Mouse (Mus musculus) heart, adult 10 weeks (tissue): ENCODE data around the gene Napb. TPM values are rescaled to one million over a fixed set of nuclear protein-coding genes. Genes with fewer than 3 reads are reported as not detected.

Source experiments
- polyA plus RNA-seq: library from polyadenylated mRNA; stranded (reverse); fragments of 350-450 nt; fragmentation: Illumina TruSeq; extraction: RNeasy Lipid Tissue Mini Kit (QIAGEN cat#74804); gene quantifications from one replicate; pipeline ENCODE4 v1.2.3, GENCODE M21; 2014; ENCODE audit warnings: low read depth, low replicate concordance

The Napb gene
- polyA plus RNA-seq, result 1.4 TPM

GRCm38 (mm10) chr2:148732327-148733000 lies at the start of gene Napb:
TSS of gene Napb (minus strand) at chr2:148732467.

GRCm38 (mm10) chr2:148781709-148782108 lies 49.4 kb upstream of the Napb start, which contains the start of gene 8030411F24Rik:
TSS of gene 8030411F24Rik (plus strand) at chr2:148782009.

GRCm38 (mm10) chr2:148771397-148771796 lies 39.1 kb upstream of the Napb start, which contains the start of gene Cst11:
TSS of gene Cst11 (minus strand) at chr2:148771497.

GRCm38 (mm10) chr2:148750058-148750457 lies 17.8 kb upstream of the Napb start, which contains the start of gene Cstl1:
TSS of gene Cstl1 (plus strand) at chr2:148750358.

GRCm38 (mm10) chr2:148680775-148681291 lies 51.4 kb downstream of the Napb start, which contains the start of gene Gzf1:
TSS of gene Gzf1 (plus strand) at chr2:148681023.

GRCm38 (mm10) chr2:148672199-148673096 lies 59.8 kb downstream of the Napb start, which contains the start of gene Nxt1:
TSS of gene Nxt1 (plus strand) at chr2:148672601.

Other genes with a start within 250 kb of the Napb start
- 11.6 TPM for gene Nxt1, start 59.9 kb downstream of the Napb start, polyA plus RNA-seq
- 21.0 TPM for gene Gzf1, start 51.4 kb downstream of the Napb start, polyA plus RNA-seq
- gene Cstl1, start 17.9 kb upstream of the Napb start, polyA plus RNA-seq, result not detected
- not detected for gene Cst11, start 39.0 kb upstream of the Napb start, polyA plus RNA-seq
- not detected for gene 8030411F24Rik, start 49.5 kb upstream of the Napb start, polyA plus RNA-seq
- not detected for gene Cst12, start 56.9 kb upstream of the Napb start, polyA plus RNA-seq
- not detected for gene Cst8, start 66.3 kb upstream of the Napb start, polyA plus RNA-seq
- not detected for gene Cst13, start 87.6 kb upstream of the Napb start, polyA plus RNA-seq
- 2.4 TPM for gene Cst9, start 102.7 kb upstream of the Napb start, polyA plus RNA-seq
- gene 9230104L09Rik, start 132.6 kb upstream of the Napb start, polyA plus RNA-seq, result not detected
- 1,212 TPM for gene Cst3, start 143.2 kb upstream of the Napb start, polyA plus RNA-seq